Mouse (Mus musculus) ES-E14 (cell line): Measurements from ENCODE around the gene Napa.

Experiments
- CHD2 ChIP-seq: IDR thresholded peaks from 2 replicates; pipeline ENCODE4 v1.6.1; 2014; ENCODE audit warnings: mild to moderate bottlenecking, low read depth, low read length, inconsistent platforms
- ZC3H11A ChIP-seq: IDR thresholded peaks from 2 replicates; pipeline ENCODE4 v1.6.1; 2012; ENCODE audit warnings: low read depth, mild to moderate bottlenecking, inconsistent platforms, low read length, borderline replicate concordance
- ZNF384 ChIP-seq: IDR thresholded peaks from 2 replicates; pipeline ENCODE4 v1.6.1; 2012; ENCODE audit warnings: low read depth, low read length, inconsistent platforms

DNA sequence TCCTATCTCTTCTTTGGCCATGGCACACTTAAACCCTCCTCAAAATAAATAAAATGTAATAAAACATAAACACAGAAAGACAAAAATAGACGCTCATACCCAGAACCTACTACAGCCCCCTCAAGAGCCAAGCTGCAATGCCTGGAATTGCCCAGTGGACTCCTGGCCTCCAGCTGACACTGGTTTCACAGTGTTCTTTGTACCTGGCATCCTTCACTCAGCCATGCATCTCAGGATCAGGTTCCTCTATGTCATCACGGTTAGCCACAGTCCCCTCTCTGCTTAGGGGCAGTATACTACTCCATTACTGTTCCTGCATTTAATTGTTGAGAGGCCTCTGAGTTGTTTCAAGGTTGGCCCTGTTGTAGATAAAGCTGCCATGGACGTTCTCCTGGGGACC, 34.7 kb downstream of the Napa start:
- TF ChIP-seq CHD2 = no peak
- no peak for TF ChIP-seq ZC3H11A
- no peak for TF ChIP-seq ZNF384
